Mouse (Mus musculus) bone marrow, adult 2 months (tissue): ENCODE data around the gene Tgfbr3.

Experiments
- CTCF ChIP-seq: fragments of 200-500 bp; IDR thresholded peaks from 2 replicates; pipeline ENCODE4 v1.5.1; 2011; ENCODE audit warnings: low read length, control low read depth; ENCODE audit not compliant: control insufficient read depth, insufficient read depth
- POLR2A ChIP-seq: fragments of 200-500 bp; IDR thresholded peaks from 2 replicates; pipeline ENCODE4 v1.6.1; 2011; ENCODE audit warnings: low read depth, mild to moderate bottlenecking, control low read depth, low read length, borderline replicate concordance; ENCODE audit not compliant: control insufficient read depth

DNA sequence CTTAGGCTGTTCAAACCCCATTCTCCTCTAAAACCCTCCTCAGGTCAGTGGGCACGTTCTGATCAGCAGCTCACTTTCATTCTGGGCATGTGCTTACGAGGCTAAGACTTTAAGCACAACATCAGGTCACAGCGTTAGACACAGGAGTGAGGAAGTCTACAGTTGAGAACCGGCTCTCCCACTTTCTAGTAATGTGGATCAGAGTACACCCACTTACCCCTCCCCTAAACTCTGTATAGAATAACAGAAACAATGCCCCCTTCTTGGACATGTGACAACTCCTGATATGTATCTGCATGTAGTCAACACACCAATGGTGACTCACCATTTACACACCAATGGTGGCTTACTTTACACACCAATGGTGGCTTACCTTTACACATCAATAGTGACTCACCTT, 136.4 kb downstream of the Tgfbr3 start:
- TF ChIP-seq POLR2A (no peak), CTCF (no peak)
